Mouse (Mus musculus): ENCODE measurements at regions not wholly inside any gene's neighbourhood (a gene's known extent, or its start where the extent isn't known, plus 50 kb on each side); places are given as distances from the start of the nearest gene placed in this dataset.

DNA sequence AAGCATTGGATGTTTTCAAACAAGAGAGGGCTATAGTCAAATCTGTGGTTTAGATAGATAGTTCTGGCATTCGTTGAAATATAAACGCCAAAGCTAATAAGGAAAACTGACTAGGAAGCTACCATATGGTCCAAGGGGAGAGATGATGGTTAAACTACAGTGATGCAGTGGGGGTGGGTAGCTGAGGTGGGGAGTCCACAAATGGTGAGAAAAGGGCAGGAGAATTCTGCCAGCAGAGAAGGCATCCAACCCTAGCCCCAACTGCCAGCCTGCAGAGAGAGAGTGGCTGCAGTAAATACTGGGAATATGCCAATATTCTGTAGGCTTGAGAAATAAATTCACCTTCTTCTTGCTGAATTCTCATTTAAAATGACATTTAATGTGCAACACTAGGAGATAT is 204.3 kb downstream of the Fam84b start:
- Histone ChIP-seq H3K4me3 (replicated peaks; ENCODE audit: extremely low read depth, low read depth, low read length) (no peak overlapping the region), H3K4me1 (ENCODE audit: control insufficient read depth, insufficient read depth, low read length) (no peaks in the 10 kb centered on the region)
- TF ChIP-seq CTCF (IDR thresholded peaks at IDR 0.05; ENCODE audit: insufficient read depth, low read length) (no peak), POLR2A (IDR thresholded peaks at IDR 0.05; ENCODE audit: borderline replicate concordance, extremely low read depth, low read depth, low read length) (no peak)
- no peak for DNase-seq
- 85% methylated on average over 2 of the region's 2 CpGs for WGBS

DNA sequence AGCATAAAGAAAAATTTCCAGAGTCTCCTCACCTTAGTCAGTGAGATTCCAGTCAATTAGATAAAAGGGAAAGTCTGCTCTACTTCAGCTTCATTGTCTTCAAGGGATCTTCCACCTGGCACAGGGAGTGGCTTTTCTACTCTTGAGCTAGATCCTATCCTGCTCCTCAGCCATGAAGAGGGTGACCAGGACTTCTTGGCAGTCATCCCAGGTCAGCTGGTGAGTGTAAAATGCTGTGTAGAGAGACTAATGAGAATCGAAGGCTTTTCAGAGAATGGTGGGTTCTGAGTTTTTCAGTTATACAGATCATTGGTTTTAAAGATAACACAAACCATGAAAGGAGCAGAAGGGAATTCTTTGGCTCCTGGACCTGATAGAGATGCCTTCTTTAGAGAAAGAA is 211.8 kb downstream of the Fam84b start:
- no peaks in the 10 kb centered on the region for H3K4me1 ChIP-seq (ENCODE audit: control insufficient read depth, insufficient read depth, low read length)
- H3K4me3 ChIP-seq (replicated peaks; ENCODE audit: extremely low read depth, low read depth, low read length), result no peak overlapping the region
- 55% methylated on average over 1 of the region's 1 CpGs for WGBS
- TF ChIP-seq POLR2A (IDR thresholded peaks at IDR 0.05; ENCODE audit: borderline replicate concordance, extremely low read depth, low read depth, low read length) (no peak), CTCF (IDR thresholded peaks at IDR 0.05; ENCODE audit: insufficient read depth, low read length) (no peak)
- DNase-seq, result no peak

DNA sequence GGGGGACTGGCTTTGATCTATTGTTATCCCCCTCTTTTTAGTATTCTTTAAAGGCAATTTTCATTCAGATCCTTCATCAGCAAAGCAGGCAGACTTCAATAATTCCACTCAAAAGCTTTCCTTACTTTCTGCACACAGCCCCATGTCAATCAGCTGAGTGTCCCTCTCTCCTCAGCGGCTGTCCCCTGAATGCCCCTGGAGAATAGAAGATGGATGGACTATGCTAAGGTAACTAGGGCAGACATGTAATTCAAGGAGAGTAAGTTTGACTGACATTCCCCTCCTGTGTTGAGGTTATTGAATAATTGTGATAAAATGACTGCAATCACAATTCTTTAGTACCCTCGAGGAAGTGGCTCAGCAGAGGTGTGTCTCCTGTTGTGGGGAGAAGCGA is 220.1 kb downstream of the Fam84b start:
- Histone ChIP-seq H3K4me1 (ENCODE audit: control insufficient read depth, insufficient read depth, low read length) (no peaks in the 10 kb centered on the region), H3K4me3 (replicated peaks; ENCODE audit: extremely low read depth, low read depth, low read length) (no peak overlapping the region)
- TF ChIP-seq CTCF (IDR thresholded peaks at IDR 0.05; ENCODE audit: insufficient read depth, low read length) (no peak), POLR2A (IDR thresholded peaks at IDR 0.05; ENCODE audit: borderline replicate concordance, extremely low read depth, low read depth, low read length) (no peak)
- DNase-seq, result no peak
- 82% methylated on average over 3 of the region's 3 CpGs for WGBS

DNA sequence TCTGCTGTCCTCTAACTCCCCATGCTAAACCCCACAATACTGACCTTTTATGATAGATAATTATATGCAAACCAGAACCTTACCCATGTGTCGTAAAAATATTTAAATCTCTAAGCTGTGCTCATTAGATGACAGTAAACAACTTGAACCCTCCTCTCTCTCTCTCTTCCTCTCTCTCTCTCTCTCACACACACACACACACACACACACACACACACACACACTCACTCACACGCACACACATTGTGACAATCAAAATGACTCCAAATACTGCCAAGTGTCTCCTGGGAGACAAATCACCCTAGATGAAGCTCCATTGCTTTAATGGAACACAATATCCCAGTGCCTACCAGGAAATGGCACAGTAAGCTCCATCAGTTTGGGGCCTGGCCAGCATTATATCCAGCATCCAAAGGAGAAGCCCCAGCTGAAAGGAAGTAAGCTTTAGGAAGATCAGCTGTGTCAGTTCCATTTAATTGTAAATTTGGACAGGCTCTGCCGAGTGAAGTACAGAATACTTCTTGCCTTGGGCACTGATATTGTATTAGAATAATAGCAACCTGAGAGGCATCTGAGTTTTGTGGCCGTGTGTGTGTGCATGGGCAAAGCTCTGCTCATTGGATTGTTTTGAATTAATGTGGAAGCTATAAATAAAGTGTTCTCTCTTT is 220.7 kb downstream of the Fam84b start:
- 59% methylated on average over 4 of the region's 4 CpGs for WGBS

DNA sequence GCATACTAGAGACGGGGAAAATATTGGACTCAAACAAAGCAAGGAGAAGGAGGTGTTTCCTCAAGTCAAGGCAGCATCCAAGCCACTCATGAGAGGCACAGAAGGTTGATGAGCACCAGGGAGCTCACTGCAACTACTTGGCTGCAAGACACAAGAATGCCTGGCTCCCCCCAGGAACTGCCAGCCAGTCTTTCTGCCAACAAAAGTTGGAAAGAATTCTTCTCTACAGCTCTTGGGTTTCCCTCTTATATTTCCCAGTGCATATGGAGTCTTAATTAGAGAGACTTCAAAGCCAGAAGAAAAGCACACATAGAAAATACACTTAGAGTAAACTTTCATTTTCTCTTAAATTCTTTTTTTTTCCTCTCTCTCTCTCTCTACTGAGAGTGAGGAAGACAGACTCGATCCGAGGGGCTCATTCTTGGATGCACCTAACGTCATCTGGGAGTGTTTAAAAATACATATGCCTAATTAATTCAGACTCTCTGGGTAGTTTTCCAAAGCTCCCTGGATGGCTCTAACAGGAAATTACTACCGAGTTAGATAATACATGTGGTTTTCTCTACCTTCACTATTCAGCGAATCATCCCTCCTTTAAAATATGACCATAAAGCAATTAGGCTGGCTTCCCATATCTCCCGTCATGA is 222.7 kb downstream of the Fam84b start:
- 74% methylated on average over 7 of the region's 7 CpGs for WGBS
- H3K4me1 ChIP-seq (ENCODE audit: control insufficient read depth, insufficient read depth, low read length), result no peaks in the 10 kb centered on the region
- DNase-seq, result no peak
- no peak for TF ChIP-seq CTCF (IDR thresholded peaks at IDR 0.05; ENCODE audit: insufficient read depth, low read length)
- no peak for TF ChIP-seq POLR2A (IDR thresholded peaks at IDR 0.05; ENCODE audit: borderline replicate concordance, extremely low read depth, low read depth, low read length)
- no peak overlapping the region for H3K4me3 ChIP-seq (replicated peaks; ENCODE audit: extremely low read depth, low read depth, low read length)

More for the DNA sequence above, 220.7 kb downstream of the Fam84b start:
- Histone ChIP-seq H3K4me3 (replicated peaks; ENCODE audit: extremely low read depth, low read depth, low read length) (no peak overlapping the region), H3K4me1 (ENCODE audit: control insufficient read depth, insufficient read depth, low read length) (no peaks in the 10 kb centered on the region)
- DNase-seq, result no peak
- TF ChIP-seq CTCF (IDR thresholded peaks at IDR 0.05; ENCODE audit: insufficient read depth, low read length), result no peak

DNA sequence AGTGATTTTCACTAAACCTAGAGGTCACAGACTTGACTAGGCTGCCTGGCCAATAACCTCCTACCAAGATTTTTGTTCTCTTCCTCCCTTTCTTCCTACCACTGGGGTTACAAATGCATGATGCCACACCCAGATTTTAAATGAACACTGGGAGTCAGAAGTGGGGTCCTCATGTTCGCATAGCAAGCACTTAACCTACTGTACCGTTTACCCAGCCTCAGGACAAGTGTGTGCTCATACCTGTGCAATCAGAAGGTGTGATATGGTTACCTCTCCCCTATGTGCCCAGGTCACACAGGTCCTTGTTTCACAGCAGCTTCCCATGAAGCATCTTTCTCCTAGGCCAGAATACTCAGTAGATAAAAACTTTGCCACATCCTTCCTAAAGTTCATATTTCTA is 234.8 kb downstream of the Fam84b start:
- TF ChIP-seq CTCF (IDR thresholded peaks at IDR 0.05; ENCODE audit: insufficient read depth, low read length), result no peak
- Histone ChIP-seq H3K4me3 (replicated peaks; ENCODE audit: extremely low read depth, low read depth, low read length) (no peak overlapping the region), H3K4me1 (ENCODE audit: control insufficient read depth, insufficient read depth, low read length) (no peaks in the 10 kb centered on the region)
- DNase-seq, result no peak
- WGBS, result 64% methylated on average over 2 of the region's 2 CpGs

DNA sequence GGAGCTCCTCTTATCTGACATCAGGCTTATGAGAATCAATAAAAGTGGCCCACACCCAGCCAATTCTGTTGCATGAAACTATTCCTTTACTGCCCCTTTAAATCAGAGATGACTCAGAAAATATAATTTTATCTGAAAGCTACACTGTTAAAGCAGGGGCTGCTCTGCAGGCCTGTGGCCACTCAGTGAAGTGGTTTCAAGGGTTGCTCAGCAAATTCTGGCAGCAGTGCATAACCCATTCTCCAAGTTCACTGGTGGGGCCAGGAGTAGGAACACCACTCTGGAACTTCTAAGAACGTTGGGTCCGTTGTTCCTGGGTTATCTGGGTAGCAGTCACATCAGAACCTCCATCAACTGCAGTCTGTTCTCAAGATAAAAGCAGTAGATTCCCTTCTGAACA is 236.2 kb downstream of the Fam84b start:
- no peak for DNase-seq
- WGBS, result 41% methylated on average over 2 of the region's 2 CpGs

DNA sequence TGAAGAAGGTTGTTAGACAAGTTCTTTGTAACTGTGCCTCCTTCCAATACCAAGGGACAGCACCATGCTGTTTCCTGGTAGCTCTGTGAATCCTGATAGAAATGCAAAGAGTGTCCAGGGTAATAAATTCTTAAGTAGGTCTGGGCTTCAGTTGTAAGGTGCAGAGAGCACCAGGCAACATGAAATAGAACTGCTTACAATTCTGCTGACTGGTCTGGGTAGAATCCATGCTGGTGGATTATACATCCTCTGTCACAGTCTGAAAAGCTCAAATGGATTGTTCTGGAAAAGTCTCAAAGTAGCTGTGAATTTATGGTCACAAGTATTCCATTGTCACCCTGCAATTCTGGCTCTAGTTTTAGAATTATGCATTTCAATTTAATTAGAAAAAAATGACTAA is 251.7 kb downstream of the Fam84b start:
- no peak for DNase-seq
- Histone ChIP-seq H3K4me1 (ENCODE audit: control insufficient read depth, insufficient read depth, low read length) (no peaks in the 10 kb centered on the region), H3K4me3 (replicated peaks; ENCODE audit: extremely low read depth, low read depth, low read length) (no peak overlapping the region)
- TF ChIP-seq POLR2A (IDR thresholded peaks at IDR 0.05; ENCODE audit: borderline replicate concordance, extremely low read depth, low read depth, low read length) (no peak), CTCF (IDR thresholded peaks at IDR 0.05; ENCODE audit: insufficient read depth, low read length) (no peak)

More for the DNA sequence above, 236.2 kb downstream of the Fam84b start:
- TF ChIP-seq CTCF (IDR thresholded peaks at IDR 0.05; ENCODE audit: insufficient read depth, low read length) (no peak), POLR2A (IDR thresholded peaks at IDR 0.05; ENCODE audit: borderline replicate concordance, extremely low read depth, low read depth, low read length) (no peak)
- no peaks in the 10 kb centered on the region for H3K4me1 ChIP-seq (ENCODE audit: control insufficient read depth, insufficient read depth, low read length)
- no peak overlapping the region for H3K4me3 ChIP-seq (replicated peaks; ENCODE audit: extremely low read depth, low read depth, low read length)

DNA sequence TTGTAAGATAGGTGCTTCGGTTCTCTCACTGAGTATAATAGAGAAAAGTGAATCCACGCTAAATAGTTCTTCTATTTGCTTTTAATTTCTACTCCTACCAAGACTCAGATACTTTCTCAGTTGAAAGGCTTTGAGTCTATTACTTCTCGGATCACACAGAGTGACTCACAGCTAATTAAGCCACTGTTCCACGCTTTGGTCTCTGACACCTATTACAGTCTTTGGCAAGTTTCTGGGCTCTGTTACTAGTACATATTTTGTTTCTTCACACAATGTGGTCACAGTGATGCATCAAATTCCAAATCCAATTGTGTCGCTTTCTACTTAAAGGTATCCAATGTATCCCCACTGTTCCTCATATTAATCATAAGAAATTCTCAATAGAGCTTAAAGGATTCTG is 276.5 kb downstream of the Fam84b start:
- no peak for DNase-seq
- 87% methylated on average over 5 of the region's 5 CpGs for WGBS
- no peak for TF ChIP-seq CTCF (IDR thresholded peaks at IDR 0.05; ENCODE audit: insufficient read depth, low read length)
- no peak for TF ChIP-seq POLR2A (IDR thresholded peaks at IDR 0.05; ENCODE audit: borderline replicate concordance, extremely low read depth, low read depth, low read length)
- no peaks in the 10 kb centered on the region for H3K4me1 ChIP-seq (ENCODE audit: control insufficient read depth, insufficient read depth, low read length)
- no peak overlapping the region for H3K4me3 ChIP-seq (replicated peaks; ENCODE audit: extremely low read depth, low read depth, low read length)

DNA sequence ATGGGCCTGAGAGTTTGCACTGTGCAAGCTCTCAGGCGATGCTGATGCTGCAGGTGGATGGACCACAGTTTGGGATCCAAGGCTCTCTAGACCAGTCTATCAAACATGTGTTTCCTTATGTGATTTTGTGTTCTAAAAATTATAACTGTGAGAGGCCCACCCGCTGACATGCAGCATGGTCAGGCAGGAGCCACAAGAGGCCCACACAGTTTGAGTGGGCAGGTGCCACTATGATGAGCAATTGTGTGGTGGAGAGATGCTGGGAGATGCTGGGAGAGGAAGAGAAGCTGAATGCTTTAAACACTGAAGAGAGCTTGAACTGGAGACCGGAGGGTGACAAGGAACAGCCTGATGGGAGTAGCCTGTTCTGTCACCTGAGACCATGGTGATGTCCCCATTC is 287.3 kb downstream of the Fam84b start:
- no peak overlapping the region for H3K4me3 ChIP-seq (replicated peaks; ENCODE audit: extremely low read depth, low read depth, low read length)
- WGBS, result 97% methylated on average over 3 of the region's 3 CpGs
- TF ChIP-seq CTCF (IDR thresholded peaks at IDR 0.05; ENCODE audit: insufficient read depth, low read length) (no peak), POLR2A (IDR thresholded peaks at IDR 0.05; ENCODE audit: borderline replicate concordance, extremely low read depth, low read depth, low read length) (no peak)
- H3K4me1 ChIP-seq (ENCODE audit: control insufficient read depth, insufficient read depth, low read length), result no peaks in the 10 kb centered on the region
- DNase-seq, result no peak

All from lung, adult 2 months (tissue).